Mouse (Mus musculus) olfactory bulb, adult 2 months (tissue): ENCODE measurements around the gene Pbxip1. TPM values are rescaled to one million over a fixed set of nuclear protein-coding genes. Genes with fewer than 3 reads are reported as not detected.
A peak's percentile ranks its signal among the peaks of the same experiment; 100 is the strongest.

Source experiments
- H3K27ac ChIP-seq: fragments of 200-500 bp; 2 replicates; pipeline ENCODE4 v1.5.1; 2012; ENCODE audit warnings: low read depth, low read length; ENCODE audit not compliant: insufficient read depth
- H3K4me1 ChIP-seq: fragments of 200-500 bp; 2 replicates; pipeline ENCODE4 v1.6.1; 2012; ENCODE audit warnings: low read length; ENCODE audit not compliant: control insufficient read depth, insufficient read depth
- H3K4me3 ChIP-seq: fragments of 200-500 bp; 2 replicates; pipeline ENCODE4 v1.5.1; 2012; ENCODE audit warnings: mild to moderate bottlenecking, low read depth, low read length, moderate library complexity; ENCODE audit not compliant: insufficient read depth
- CTCF ChIP-seq: fragments of 200-500 bp; IDR thresholded peaks from 2 replicates; pipeline ENCODE4 v1.5.1; 2012; ENCODE audit warnings: low read depth, mild to moderate bottlenecking, low read length, moderate library complexity; ENCODE audit not compliant: insufficient read depth
- POLR2A ChIP-seq: fragments of 200-500 bp; IDR thresholded peaks from 2 replicates; pipeline ENCODE4 v1.6.1; 2012; ENCODE audit warnings: mild to moderate bottlenecking, low read depth, low read length, moderate library complexity; ENCODE audit not compliant: insufficient read depth
- WGBS: fragments of 180-500 bp; shearing (Covaris S2); methylation state at CpG from one replicate; pipeline ENCODE4 v1.1.7; 2018; 5-methylcytosine and 5-hydroxymethylcytosine counted together
- polyA plus RNA-seq: library from polyadenylated mRNA; stranded (reverse); fragments of >200 nt; gene quantifications from 2 replicates; pipeline ENCODE4 v1.2.4, GENCODE M21; 2012; ENCODE audit warnings: low replicate concordance; ENCODE audit not compliant: missing spikeins, insufficient read depth, insufficient read length

The Pbxip1 gene
- polyA plus RNA-seq, 1 experiment: not detected

DNA sequence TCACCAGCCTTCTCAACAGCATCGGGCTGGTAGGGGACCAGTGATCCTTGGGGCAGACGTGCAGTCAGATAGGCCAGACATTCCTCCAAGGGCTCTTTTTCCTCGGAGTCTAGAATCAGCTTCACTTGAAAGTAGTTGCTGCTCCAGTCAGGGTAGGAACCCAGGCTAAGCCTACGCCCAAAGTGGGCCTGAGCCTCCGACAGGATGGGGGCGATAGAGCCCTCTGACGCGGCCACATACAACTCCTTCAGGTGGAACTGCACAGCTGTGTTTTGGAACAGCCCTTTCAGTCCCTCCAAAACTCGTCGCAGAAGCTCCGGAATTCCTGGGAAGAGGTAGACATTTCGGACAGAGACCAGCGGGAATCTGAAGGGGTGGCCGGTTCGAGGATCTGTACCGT lies 28.1 kb upstream of the Pbxip1 start:
- TF ChIP-seq POLR2A (no peak), CTCF (no peak)

DNA sequence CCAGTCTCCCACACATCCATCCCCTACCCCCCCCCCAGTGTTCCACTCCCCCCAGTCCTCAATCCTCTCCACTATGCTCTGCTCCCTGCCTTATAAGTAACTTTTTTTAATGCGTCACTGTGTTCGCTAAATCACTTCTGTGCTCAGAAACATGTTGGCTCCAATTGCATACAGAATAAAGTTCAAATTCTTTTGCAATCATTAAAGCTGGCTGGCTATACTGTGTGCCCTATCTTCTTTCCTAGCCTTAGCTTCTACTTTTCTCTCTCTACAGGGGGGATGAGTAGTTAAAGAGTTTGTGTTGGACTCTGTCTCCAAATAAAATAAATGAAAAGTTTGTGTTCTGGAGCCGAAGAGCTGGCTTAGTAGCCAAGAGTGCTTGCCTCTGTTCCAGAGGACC lies 26.8 kb upstream of the Pbxip1 start:
- Histone ChIP-seq H3K27ac (no peak overlapping the region), H3K4me3 (no peak overlapping the region), H3K4me1 (peaks cover 15% of the 10 kb centered on the region)
- TF ChIP-seq POLR2A (no peak), CTCF (no peak)
- 95% methylated on average over 3 of the region's 3 CpGs for WGBS

More for the DNA sequence above, 28.1 kb upstream of the Pbxip1 start:
- no peak overlapping the region for H3K27ac ChIP-seq
- no peak overlapping the region for H3K4me3 ChIP-seq
- WGBS: 68% methylated on average over 16 of the region's 16 CpGs
- H3K4me1 ChIP-seq: peaks cover 15% of the 10 kb centered on the region

DNA sequence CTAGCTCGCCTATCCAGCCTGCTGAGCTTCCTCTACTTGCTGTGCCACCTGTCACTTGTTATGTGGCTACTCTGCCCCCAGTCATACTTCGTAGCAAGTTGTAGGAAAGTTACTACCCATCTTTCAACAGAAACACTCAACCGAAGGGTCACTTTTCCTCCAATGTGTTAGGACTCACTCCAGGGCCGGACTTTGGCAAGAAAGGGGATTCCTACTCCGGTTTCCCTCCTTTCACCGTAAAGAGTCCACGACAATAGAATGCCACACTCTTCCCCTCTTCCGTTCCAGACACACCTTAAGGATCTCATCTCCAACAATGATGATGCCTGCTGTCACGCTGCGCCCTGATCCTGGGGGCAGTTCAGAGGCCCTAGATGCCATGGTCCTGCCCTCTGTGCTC lies 25.6 kb upstream of the Pbxip1 start:
- TF ChIP-seq CTCF: no peak
- TF ChIP-seq POLR2A: no peak
- WGBS: 75% methylated on average over 10 of the region's 10 CpGs
- no peak overlapping the region for H3K27ac ChIP-seq
- peaks cover 15% of the 10 kb centered on the region for H3K4me1 ChIP-seq
- H3K4me3 ChIP-seq: peak overlapping the region; percentile 62

DNA sequence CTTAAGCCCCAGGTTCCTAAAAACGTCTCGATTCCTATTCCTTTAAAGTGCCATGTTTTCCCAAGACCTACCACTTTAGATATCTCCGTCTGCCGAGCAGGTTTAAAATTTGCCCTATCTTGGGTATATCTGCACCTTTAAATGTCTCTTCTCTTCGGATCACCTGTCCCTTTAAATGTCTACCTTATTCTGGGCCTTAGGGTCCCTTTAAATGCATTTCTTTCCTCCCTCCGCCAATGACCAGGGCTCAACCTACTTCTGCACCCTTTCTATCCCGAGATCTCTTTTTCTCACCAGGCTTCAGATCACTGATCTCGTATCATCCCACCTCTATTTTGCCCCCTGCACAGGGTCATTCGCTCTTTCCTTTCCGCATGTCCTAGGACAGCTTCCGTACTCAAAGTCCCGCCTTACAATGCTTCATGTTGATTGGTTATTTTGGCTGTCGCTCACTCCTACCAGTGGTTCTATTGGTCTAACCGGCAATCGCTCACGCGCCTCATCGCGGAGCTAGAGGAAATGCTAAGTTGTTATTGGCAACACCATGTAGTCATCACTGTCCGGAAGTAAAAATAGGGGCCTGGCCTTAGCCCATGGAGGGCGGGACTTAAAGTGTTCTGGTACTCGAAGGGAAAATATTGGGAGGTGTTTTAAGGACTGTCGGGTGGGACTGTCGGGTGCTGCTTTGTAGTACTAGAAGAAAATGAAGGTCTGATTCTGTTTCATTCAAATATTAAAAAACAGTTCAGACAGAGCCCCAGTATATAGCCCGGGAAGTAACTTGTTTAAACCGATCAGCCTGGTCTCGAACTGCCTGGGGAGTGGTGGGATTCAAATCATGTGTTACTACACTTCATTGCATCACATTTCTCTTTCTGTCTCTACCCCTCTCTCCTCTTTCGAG lies 24.8 kb upstream of the Pbxip1 start, which contains the start of gene Flad1:
TSS of gene Flad1 (minus strand) at position 381 of the 904 bp plus-strand sequence.
- H3K4me3 ChIP-seq: peak within 1 kb of the TSS; percentile 62
- TF ChIP-seq POLR2A: no peak
- no peak for TF ChIP-seq CTCF
- 3% methylated on average over 28 of the region's 28 CpGs for WGBS
- peak within 1 kb of the TSS; percentile 87 for H3K27ac ChIP-seq
- H3K4me1 ChIP-seq: peaks cover 15% of the 10 kb centered on the region

DNA sequence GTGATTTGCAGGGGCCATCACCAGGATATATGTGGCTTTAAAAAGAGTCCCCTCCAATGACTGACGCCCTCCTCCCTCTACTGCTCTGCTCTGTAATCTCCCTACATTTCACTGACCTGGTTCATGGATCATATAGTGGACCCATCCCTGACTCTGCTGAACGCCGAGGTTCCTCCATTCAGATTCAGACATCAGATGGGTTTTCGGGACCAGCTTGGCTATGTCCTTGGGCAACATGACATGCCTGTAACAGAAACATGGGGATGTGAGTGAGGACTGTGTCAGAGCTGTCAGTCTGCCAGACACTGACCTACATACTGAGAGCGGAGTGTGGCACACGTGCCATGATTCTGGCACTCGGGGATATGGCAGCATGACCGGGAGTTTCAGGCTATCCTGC lies 20.3 kb upstream of the Pbxip1 start:
- Histone ChIP-seq H3K4me3 (no peak overlapping the region), H3K27ac (no peak overlapping the region), H3K4me1 (peaks cover 8% of the 10 kb centered on the region)
- TF ChIP-seq CTCF: no peak
- TF ChIP-seq POLR2A: no peak
- 92% methylated on average over 8 of the region's 8 CpGs for WGBS

DNA sequence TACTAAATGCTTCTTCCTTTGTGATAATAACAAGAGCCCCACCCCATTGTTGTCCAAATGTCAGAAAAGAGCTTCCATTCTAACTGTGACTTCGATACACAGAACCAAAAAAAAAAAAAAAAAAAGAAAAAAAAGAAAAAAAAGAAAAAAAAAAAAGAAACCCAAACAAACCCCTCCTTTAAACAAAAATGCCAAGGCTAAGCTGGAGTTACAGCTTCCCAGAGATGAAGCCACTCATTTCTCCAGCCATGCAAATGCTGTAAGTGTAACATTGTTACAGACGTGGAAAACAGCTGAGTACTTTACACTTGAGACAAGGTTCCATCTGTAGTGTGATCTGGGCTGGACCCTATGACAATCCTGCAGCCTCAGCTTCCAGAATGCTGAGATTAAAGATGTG lies 19.4 kb upstream of the Pbxip1 start:
- Histone ChIP-seq H3K4me1 (peaks cover 16% of the 10 kb centered on the region), H3K4me3 (no peak overlapping the region), H3K27ac (no peak overlapping the region)
- WGBS: 21% methylated on average over 2 of the region's 2 CpGs
- TF ChIP-seq POLR2A: no peak
- no peak for TF ChIP-seq CTCF

DNA sequence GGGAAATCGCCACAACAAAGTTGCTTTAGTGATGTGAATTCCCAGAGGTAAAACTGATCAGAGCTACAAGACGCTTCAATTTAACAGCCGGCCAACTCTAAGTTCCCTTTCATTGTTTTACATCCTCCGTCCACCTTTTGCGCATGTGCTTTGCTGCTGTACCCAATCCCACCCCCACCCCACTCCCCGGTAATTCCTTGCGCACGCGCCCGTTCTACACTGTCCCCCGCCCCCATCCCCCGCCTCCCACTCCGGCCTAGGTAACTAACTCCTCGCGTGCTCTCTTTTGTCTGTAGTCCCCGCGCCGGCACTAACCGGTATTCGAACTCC lies 18.7 kb upstream of the Pbxip1 start:
- no peak for TF ChIP-seq CTCF
- TF ChIP-seq POLR2A: no peak
- H3K27ac ChIP-seq: no peak overlapping the region
- under 1% methylated on average over 20 of the region's 20 CpGs for WGBS
- H3K4me3 ChIP-seq: peak overlapping the region; percentile 61
- peaks cover 17% of the 10 kb centered on the region for H3K4me1 ChIP-seq

DNA sequence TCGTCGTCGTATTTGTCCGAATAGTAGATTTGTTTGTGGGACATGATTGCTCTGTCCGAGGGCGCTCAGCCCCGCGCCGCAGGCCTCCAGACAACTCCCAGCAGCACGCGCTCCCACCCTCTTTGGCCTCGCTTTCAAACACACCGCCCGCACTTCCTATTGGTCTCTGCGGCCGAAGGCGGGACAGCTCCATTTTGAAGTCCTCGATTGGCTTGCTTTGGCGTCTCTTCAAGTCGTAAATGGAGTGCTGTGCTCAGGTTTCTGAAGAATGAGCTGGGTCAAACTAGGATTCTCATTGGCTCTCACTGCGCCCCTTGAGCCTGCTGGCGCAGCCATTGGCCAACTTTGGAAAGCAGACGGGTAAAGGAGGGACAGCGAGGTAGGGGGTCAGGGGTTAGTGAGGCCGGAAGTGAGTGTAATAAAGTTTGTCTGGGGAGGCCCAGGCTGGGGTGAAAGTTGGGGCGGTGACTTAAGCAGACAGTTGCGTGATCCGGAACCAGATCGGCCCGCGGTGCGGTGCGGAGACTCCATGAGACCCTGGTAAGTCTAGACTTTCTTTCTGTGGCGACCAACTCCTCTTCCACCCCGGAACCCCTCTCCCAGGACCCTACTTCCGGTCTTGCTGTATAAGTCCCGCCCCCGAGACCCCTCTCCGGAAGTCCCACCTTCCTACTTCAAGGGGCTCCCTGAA lies 18.2 kb upstream of the Pbxip1 start, which contains the start of the genes Cks1b and Shc1:
TSS of gene Cks1b (minus strand) at position 214 of the 691 bp plus-strand sequence.
TSS of gene Shc1 (plus strand) at position 274 of the 691 bp plus-strand sequence.
- no peak; the same call in 1 of the 2 replicates for TF ChIP-seq POLR2A
- TF ChIP-seq CTCF: no peak
- peaks cover 17% of the 10 kb centered on the region for H3K4me1 ChIP-seq
- peak within 1 kb of the TSS; percentile 68 for H3K27ac ChIP-seq
- H3K4me3 ChIP-seq: peak within 1 kb of the TSS; percentile 61
- WGBS: under 1% methylated on average over 39 of the region's 39 CpGs

DNA sequence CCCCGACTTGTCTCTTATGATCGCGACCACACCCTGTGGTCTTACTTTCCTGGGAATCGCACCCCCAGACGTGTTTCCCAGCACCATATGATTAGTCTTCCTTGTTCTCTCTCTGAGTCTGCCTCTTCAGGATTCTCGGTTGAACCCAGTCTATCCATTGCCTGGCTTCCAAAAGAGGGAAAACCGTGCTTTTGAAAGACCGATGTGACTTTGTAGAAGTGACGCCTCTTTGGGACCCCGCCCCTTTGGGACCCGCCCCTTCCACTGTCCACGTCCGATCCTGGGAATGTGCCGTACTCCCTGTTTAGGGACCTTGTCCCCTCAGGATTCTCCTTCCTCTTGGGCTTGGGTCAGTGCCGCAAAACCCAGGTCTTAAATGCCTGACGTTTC lies 17.6 kb upstream of the Pbxip1 start:
- H3K4me1 ChIP-seq: peaks cover 17% of the 10 kb centered on the region
- WGBS: under 1% methylated on average over 16 of the region's 16 CpGs
- H3K27ac ChIP-seq: peak overlapping the region; percentile 68
- H3K4me3 ChIP-seq: peak overlapping the region; percentile 61
- no peak for TF ChIP-seq CTCF
- TF ChIP-seq POLR2A: peak; percentile 14; the same call in 1 of the 2 replicates
